Mouse (Mus musculus) kidney, embryonic 15.5 days (tissue): ENCODE measurements around the gene Tmem270. TPM values are rescaled to one million over a fixed set of nuclear protein-coding genes. Genes with fewer than 3 reads are reported as not detected.

Source experiments
- polyA plus RNA-seq: library from polyadenylated mRNA; unstranded; fragments of >200 nt; fragmentation: Nextera tagmentation; extraction: Ambion mirVana; gene quantifications from 2 replicates; pipeline ENCODE4 v1.2.1, GENCODE M21; 2015

The Tmem270 gene
- polyA plus RNA-seq, 1 experiment from 2014 or later, result not detected

Other genes with a start within 250 kb of the Tmem270 start
- 4.9 and 5.9 TPM in 2 replicates for gene Limk1, start 218.1 kb downstream of the Tmem270 start, polyA plus RNA-seq
- 81.4 and 99.6 TPM in 2 replicates for gene Eln, start 159.4 kb downstream of the Tmem270 start, polyA plus RNA-seq
- gene Cldn13, start 8.8 kb upstream of the Tmem270 start, polyA plus RNA-seq, result 2.0 and 5.1 TPM in 2 replicates
- 23.3 and 26.1 TPM in 2 replicates for gene Mettl27, start 25.6 kb upstream of the Tmem270 start, polyA plus RNA-seq
- 39.3 and 45.6 TPM in 2 replicates for gene Cldn4, start 40.2 kb upstream of the Tmem270 start, polyA plus RNA-seq
- gene Cldn3, start 79.5 kb upstream of the Tmem270 start, polyA plus RNA-seq, result 52.9 and 56.3 TPM in 2 replicates
- gene Abhd11, start 102.4 kb upstream of the Tmem270 start, polyA plus RNA-seq, result 69.1 and 71.6 TPM in 2 replicates
- 12.1 and 13.8 TPM in 2 replicates for gene Stx1a, start 116.7 kb upstream of the Tmem270 start, polyA plus RNA-seq
- 30.9 and 36.7 TPM in 2 replicates for gene Dnajc30, start 157.5 kb upstream of the Tmem270 start, polyA plus RNA-seq
- gene Bud23, start 158.2 kb upstream of the Tmem270 start, polyA plus RNA-seq, result 121 and 137 TPM in 2 replicates
- 9.2 and 10.9 TPM in 2 replicates for gene Vps37d, start 171.5 kb upstream of the Tmem270 start, polyA plus RNA-seq
- gene Mlxipl, start 183.2 kb upstream of the Tmem270 start, polyA plus RNA-seq, result 7.3 and 7.4 TPM in 2 replicates
- 25.5 and 26.8 TPM in 2 replicates for gene Tbl2, start 242.9 kb upstream of the Tmem270 start, polyA plus RNA-seq